Mouse (Mus musculus): Measurements from ENCODE around the gene Camkmt. TPM values are rescaled to one million over a fixed set of nuclear protein-coding genes. Genes with fewer than 3 reads are reported as not detected.
A peak's percentile ranks its signal among the peaks of the same experiment; 100 is the strongest.

Camkmt gene
- polyA plus RNA-seq, 1 experiment = 6.7 TPM

DNA sequence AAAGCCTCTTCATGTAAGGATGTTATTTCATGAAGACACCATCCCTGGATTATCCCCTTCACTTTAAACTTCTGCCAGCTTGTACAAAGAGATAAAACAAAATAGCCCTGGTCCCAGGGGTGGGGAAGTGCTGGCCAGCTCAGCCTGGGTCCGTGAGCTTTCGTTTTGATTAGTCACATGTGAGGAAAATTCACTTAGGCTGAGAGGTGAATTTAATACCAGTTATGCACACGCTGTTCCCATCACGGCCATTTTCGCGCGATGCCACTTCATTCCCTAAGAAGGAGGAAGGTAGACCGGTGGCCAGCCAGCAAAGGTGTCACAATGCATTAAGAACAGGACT lies 284.5 kb downstream of the Camkmt start:
- DNase-seq (ENCODE audit: low read depth) = peak; percentile 45
- TF ChIP-seq POLR2A (IDR thresholded peaks at IDR 0.05; ENCODE audit: borderline replicate concordance, extremely low read depth, insufficient read depth, insufficient read length, poor library complexity, severe bottlenecking) (no peak), CTCF (IDR thresholded peaks at IDR 0.05; ENCODE audit: borderline replicate concordance, extremely low read depth, insufficient read depth, insufficient read length) (no peak)

DNA sequence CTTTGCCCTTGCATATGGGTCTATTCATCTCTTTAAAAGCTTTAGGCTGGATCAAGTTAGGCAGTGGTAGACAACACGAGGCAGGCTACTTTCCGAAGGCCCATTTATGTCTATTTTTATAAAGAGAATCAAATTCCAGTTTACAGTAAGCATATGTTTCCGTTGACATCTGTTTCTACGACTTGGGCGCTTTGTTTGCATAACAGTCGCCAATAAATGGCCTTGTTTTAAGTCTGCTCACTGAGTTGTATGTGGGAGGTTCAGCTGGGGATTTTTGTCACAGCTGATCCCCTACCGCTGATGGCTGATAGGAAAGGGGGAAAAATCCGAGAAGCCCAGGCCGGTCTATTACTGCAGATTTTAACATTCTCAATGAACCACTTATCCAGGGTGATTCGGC lies 285.2 kb downstream of the Camkmt start:
- DNase-seq (ENCODE audit: low read depth) = peak; percentile 49
- TF ChIP-seq POLR2A (IDR thresholded peaks at IDR 0.05; ENCODE audit: borderline replicate concordance, extremely low read depth, insufficient read depth, insufficient read length, poor library complexity, severe bottlenecking) (no peak), CTCF (IDR thresholded peaks at IDR 0.05; ENCODE audit: borderline replicate concordance, extremely low read depth, insufficient read depth, insufficient read length) (no peak)

DNA sequence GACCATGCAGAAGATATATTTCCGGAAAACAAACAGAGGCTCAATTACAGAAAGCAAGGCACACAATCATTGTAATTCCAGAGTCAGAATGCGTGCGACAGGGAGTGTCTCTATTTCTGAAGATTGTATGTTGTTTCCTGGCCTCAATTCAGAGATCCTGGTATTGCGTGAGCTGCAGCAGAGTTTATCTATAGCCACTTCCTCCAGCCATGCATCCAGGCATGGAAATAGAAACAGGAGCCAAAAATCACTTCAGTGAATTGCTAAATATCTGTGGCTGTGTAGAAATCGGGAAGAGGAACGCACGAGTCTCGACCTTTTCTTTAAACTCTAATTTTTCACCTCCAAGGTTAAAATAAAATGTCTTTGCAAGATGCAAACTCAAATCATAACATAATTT lies 287.1 kb downstream of the Camkmt start:
- peak; percentile 17 for DNase-seq (ENCODE audit: low read depth)
- no peak for TF ChIP-seq CTCF (IDR thresholded peaks at IDR 0.05; ENCODE audit: borderline replicate concordance, extremely low read depth, insufficient read depth, insufficient read length)
- no peak for TF ChIP-seq POLR2A (IDR thresholded peaks at IDR 0.05; ENCODE audit: borderline replicate concordance, extremely low read depth, insufficient read depth, insufficient read length, poor library complexity, severe bottlenecking)

DNA sequence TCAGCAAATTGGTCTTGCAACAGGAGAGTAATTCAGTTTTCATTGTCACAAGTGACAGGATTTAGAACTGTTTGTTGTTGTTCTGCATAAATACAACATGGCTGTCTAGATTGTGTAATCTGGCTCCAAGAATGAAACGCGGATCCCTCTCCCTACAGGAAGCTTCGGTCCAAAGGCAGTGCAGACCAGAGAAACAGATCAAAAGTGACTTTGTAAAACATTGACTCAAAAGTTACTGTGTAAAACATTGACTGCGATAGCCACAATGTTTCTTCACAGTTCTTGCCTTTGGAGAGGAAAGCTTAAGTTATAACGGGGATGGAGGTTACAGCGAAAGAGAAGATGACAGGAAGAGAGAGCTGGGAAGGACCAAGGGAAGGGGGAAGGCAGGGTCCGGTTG lies 288.7 kb downstream of the Camkmt start:
- DNase-seq (ENCODE audit: low read depth) = no peak
- TF ChIP-seq POLR2A (IDR thresholded peaks at IDR 0.05; ENCODE audit: borderline replicate concordance, extremely low read depth, insufficient read depth, insufficient read length, poor library complexity, severe bottlenecking) (no peak), CTCF (IDR thresholded peaks at IDR 0.05; ENCODE audit: borderline replicate concordance, extremely low read depth, insufficient read depth, insufficient read length) (no peak)

DNA sequence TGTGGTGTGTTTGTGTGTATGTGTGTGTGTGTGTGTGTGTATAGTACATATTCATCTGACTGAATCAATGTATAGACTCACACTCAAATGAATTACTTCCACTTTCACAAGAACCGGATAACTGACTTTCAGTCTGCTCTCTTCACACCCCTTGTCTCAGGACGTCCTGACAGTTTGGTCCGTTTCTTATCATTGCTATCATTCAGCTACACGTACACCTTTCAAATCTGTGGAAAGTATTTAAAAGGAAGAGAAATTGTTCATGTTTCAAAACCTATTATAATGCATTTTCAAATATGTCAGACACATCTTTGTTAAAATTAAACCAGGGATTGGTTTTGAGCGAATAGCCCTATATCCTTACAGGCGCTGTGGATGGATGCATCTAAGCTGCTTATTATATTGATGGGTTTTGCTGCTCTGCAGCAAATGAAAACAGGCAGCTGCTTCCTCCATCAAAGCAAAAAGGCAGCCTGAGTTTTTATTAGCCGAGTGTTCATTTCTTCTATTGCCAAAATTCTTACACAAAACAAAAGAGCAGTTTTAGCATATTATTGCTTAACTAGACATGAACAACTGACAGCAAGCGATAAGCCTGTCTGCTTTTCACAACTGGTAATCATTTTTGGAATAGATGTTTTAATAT lies 291.3 kb downstream of the Camkmt start:
- TF ChIP-seq CTCF (IDR thresholded peaks at IDR 0.05; ENCODE audit: borderline replicate concordance, extremely low read depth, insufficient read depth, insufficient read length) = no peak
- no peak for TF ChIP-seq POLR2A (IDR thresholded peaks at IDR 0.05; ENCODE audit: borderline replicate concordance, extremely low read depth, insufficient read depth, insufficient read length, poor library complexity, severe bottlenecking)
- peak; percentile 41 for DNase-seq (ENCODE audit: low read depth)

DNA sequence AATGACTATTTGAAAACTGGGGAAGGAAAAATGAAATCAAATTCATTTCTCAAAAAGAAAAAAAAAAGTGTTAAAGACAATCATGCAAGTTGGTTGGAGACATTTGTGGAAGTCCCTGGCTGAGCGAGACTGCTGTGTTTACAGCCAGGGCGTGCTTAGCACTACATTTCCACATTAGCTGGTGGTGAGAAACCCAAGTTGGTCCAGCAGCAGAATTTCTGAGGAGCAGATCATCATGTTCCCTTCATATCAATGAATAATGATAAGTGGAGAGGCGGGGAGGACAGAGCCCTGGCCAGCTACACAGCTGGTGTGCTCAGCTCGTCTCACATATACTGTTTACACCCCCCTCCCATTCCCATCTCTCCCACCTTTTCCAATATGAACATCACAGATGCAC lies 292.0 kb downstream of the Camkmt start:
- no peak for DNase-seq (ENCODE audit: low read depth)

DNA sequence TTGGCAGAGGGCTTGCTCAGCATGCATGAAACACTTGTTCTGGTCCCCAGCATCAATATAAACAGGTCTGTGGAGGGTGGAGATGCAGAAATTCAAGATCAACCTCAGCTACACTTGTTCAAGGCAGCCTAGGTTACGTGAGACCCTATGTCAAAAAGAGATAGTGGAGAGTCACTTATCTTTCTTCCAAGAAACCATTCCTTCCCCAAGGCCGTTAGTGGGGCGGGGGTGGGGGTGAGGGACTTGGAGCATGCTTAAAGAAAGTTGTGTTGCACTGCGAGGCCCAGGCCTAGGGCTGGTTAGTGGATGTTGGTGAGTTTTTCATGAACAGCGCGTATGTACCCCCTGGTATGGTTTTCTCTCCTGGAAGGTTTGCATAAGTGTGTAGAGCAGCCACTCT lies 292.6 kb downstream of the Camkmt start:
- DNase-seq (ENCODE audit: low read depth) = no peak
- TF ChIP-seq CTCF (IDR thresholded peaks at IDR 0.05; ENCODE audit: borderline replicate concordance, extremely low read depth, insufficient read depth, insufficient read length) (no peak), POLR2A (IDR thresholded peaks at IDR 0.05; ENCODE audit: borderline replicate concordance, extremely low read depth, insufficient read depth, insufficient read length, poor library complexity, severe bottlenecking) (no peak)

More for the DNA sequence above, 292.0 kb downstream of the Camkmt start:
- no peak for TF ChIP-seq CTCF (IDR thresholded peaks at IDR 0.05; ENCODE audit: borderline replicate concordance, extremely low read depth, insufficient read depth, insufficient read length)
- no peak for TF ChIP-seq POLR2A (IDR thresholded peaks at IDR 0.05; ENCODE audit: borderline replicate concordance, extremely low read depth, insufficient read depth, insufficient read length, poor library complexity, severe bottlenecking)

DNA sequence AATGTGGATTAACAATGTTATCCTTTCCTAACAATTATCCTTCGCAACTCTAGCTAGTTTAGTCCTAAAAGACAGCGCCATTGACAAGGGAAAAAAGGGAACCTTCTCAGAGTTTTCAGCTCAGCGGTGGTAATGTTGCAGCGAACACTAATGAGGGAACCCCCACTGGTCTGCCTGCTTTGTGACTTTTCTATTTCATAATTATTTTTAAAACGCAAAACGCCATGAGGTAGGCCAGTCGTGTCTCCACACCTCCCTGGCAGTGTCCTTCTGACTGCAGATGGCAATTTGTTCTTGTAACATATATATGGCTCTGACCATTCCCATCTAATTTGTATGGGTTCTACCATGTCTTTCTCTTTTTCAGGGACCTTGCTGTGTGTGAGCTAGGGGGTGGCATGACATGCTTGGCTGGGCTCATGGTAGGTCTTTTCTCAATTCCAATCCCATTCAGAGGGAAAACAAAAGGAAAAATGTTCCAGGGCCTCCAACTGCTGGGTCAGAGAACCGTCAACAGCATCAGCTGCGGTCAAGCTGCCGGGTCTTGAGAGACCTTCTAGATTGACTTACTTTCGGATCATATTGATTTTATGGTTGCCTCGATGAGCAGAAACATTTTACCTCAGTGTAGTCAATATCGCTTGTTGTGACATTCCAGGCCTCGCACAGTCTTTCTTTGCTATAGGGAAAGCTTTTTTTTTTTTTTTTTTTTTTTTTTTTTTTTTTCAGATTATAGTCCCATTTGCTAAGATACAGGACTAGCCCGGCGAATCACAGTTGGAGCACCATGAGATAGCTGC lies 302.9 kb downstream of the Camkmt start:
- DNase-seq (ENCODE audit: low read depth) = peak; percentile 82

DNA sequence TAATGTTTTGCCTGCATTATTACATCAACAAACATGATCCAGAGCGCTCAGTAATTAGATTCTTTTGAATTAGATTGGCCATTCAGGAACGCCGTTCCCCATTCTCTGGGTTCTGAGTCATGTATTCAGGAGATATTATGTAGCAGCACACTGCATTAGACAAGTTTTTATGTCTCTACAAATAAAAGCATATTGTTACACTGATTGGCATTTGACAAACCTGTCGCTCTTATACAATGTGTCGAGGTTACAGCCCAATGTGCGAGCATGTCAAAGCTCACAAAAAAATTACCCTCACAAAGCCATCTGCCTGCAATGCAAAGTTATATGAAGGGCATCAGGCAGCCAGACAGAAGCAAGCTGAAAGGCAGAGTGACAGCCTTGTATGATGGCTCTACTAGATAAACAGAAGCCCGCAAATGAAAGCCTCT lies 303.6 kb downstream of the Camkmt start:
- TF ChIP-seq CTCF (IDR thresholded peaks at IDR 0.05; ENCODE audit: borderline replicate concordance, extremely low read depth, insufficient read depth, insufficient read length) (no peak), POLR2A (IDR thresholded peaks at IDR 0.05; ENCODE audit: borderline replicate concordance, extremely low read depth, insufficient read depth, insufficient read length, poor library complexity, severe bottlenecking) (no peak)
- DNase-seq (ENCODE audit: low read depth) = peak; percentile 87

More for the DNA sequence above, 302.9 kb downstream of the Camkmt start:
- TF ChIP-seq CTCF (IDR thresholded peaks at IDR 0.05; ENCODE audit: borderline replicate concordance, extremely low read depth, insufficient read depth, insufficient read length) (no peak), POLR2A (IDR thresholded peaks at IDR 0.05; ENCODE audit: borderline replicate concordance, extremely low read depth, insufficient read depth, insufficient read length, poor library complexity, severe bottlenecking) (no peak)

DNA sequence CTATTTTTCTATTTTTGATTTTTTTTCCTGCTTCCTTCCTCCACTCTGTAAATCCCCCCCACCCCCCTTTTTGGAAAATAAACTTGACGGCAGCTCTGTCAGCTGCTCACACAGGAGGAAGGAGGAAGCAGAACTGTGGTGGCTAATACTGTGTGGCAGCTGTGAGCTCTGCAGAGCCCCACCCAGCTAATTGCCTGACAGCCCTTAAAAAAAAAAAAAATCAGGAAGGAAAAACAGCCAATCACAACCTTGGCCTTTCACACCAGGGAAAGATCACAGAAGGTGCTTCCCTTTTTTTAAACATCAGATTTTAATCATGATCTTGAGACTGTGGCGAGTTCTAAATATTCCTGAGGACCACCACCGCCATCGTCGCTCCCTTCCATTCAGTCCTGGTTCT lies 305.1 kb downstream of the Camkmt start:
- TF ChIP-seq CTCF (IDR thresholded peaks at IDR 0.05; ENCODE audit: borderline replicate concordance, extremely low read depth, insufficient read depth, insufficient read length) (no peak), POLR2A (IDR thresholded peaks at IDR 0.05; ENCODE audit: borderline replicate concordance, extremely low read depth, insufficient read depth, insufficient read length, poor library complexity, severe bottlenecking) (no peak)
- DNase-seq (ENCODE audit: low read depth) = peak; percentile 86

DNA sequence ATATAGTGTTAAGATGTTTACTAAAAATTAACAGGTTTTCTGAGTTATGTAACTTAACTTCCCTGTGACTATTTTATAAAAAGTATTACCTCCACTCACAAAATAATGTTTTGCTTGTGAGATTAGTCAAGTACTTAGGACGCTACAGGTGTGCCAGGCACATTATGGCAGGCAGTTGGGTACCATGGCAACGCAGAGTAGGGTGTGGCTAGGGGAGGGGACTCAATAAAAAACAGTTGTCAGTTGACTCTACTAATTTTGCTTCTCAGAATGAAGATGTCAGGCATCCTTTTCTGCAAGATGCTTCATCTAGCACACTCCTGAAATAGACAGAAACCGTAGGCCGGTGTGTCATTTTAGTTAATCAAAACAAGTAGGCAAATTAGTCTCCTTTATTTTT lies 310.4 kb downstream of the Camkmt start:
- no peak for TF ChIP-seq POLR2A (IDR thresholded peaks at IDR 0.05; ENCODE audit: borderline replicate concordance, extremely low read depth, insufficient read depth, insufficient read length, poor library complexity, severe bottlenecking)
- TF ChIP-seq CTCF (IDR thresholded peaks at IDR 0.05; ENCODE audit: borderline replicate concordance, extremely low read depth, insufficient read depth, insufficient read length) = no peak
- DNase-seq (ENCODE audit: low read depth) = peak; percentile 20

DNA sequence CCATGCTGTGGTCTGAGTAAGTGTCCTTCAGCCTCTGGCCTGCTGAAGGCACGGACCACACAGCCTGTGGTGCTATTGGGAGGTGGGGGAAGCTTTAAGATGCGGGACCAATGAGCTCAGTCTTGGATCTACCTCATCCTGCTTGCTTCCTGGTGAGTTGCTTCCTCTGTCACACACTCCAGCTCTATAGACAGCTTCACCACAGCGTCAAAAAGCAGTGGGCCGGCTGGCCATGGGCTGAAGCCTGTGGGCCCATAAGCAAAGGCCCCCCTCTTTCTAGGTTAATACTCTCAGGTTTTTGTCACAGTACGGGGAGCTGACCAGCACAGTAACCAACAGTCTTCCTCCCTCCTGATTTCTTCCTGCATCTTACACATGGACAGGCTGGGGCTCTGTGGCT lies 314.8 kb downstream of the Camkmt start:
- no peak for TF ChIP-seq POLR2A (IDR thresholded peaks at IDR 0.05; ENCODE audit: borderline replicate concordance, extremely low read depth, insufficient read depth, insufficient read length, poor library complexity, severe bottlenecking)
- TF ChIP-seq CTCF (IDR thresholded peaks at IDR 0.05; ENCODE audit: borderline replicate concordance, extremely low read depth, insufficient read depth, insufficient read length) = no peak
- no peak for DNase-seq (ENCODE audit: low read depth)

Measured in brain, embryonic 14.5 days (tissue).